Mouse (Mus musculus) gastrocnemius, adult 2 months (tissue): ENCODE data around the gene Cacng7. TPM values are rescaled to one million over a fixed set of nuclear protein-coding genes. Genes with fewer than 3 reads are reported as not detected.

Experiments used
- DNase-seq: peaks from one replicate; pipeline ENCODE4 v3.0.0; 2022
- H3K27ac ChIP-seq: fragments of 200-600 bp; 2 replicates; pipeline ENCODE4 v1.8.1; 2022; ENCODE audit warnings: mild to moderate bottlenecking
- H3K4me3 ChIP-seq: fragments of 200-600 bp; 2 replicates; pipeline ENCODE4 v1.8.1; 2022; ENCODE audit warnings: mild to moderate bottlenecking, moderate library complexity
- CTCF ChIP-seq: fragments of 200-600 bp; IDR thresholded peaks from 2 replicates; pipeline ENCODE4 v1.8.1; 2022; ENCODE audit warnings: antibody characterized with exemption, mild to moderate bottlenecking, moderate library complexity
- intact Hi-C: fragments of 180-260 bp; cut with DNase I; formaldehyde crosslinking; loops from one replicate; pipeline ENCODE4 v1.15.1; 2025
- total RNA-seq, 2 experiments: library from RNA; stranded (reverse); gene quantifications; 2 replicates each; pipeline ENCODE4 v1.2.3; 2021

The Cacng7 gene
- total RNA-seq, 2 experiments from 2014 or later = 8.4 to 16.2 TPM

GRCm38 (mm10) chr7:3292791-3293190 is 40.0 kb upstream of the Cacng7 start:
- TF ChIP-seq CTCF = peak; percentile 20; the same call in 1 of the 2 replicates
- Histone ChIP-seq H3K27ac (peak overlapping the region; percentile 93), H3K4me3 (peak overlapping the region; percentile 83)
- intact Hi-C loops = loop anchor here (10.0 kb wide), 1 partner anchor 1202 kb away; no protein-coding TSS in a partner anchor
- DNase-seq = peak; percentile 93

GRCm38 (mm10) chr7:3294794-3295193 is 38.0 kb upstream of the Cacng7 start:
- TF ChIP-seq CTCF = no peak
- intact Hi-C loops = loop anchor here (10.0 kb wide), 1 partner anchor 1200 kb away; no protein-coding TSS in a partner anchor
- DNase-seq = no peak
- no peak overlapping the region for H3K27ac ChIP-seq
- peak overlapping the region; percentile 83 for H3K4me3 ChIP-seq

GRCm38 (mm10) chr7:3295321-3296110 is 37.2 kb upstream of the Cacng7 start:
- intact Hi-C loops = loop anchor here (10.0 kb wide), 1 partner anchor 1199 kb away; no protein-coding TSS in a partner anchor
- no peak for DNase-seq
- TF ChIP-seq CTCF = no peak
- peak overlapping the region; percentile 12; the same call in 1 of the 2 replicates for H3K27ac ChIP-seq
- peak overlapping the region; percentile 83 for H3K4me3 ChIP-seq

GRCm38 (mm10) chr7:3296711-3297110 is 36.0 kb upstream of the Cacng7 start:
- TF ChIP-seq CTCF = no peak

GRCm38 (mm10) chr7:3299941-3300617 is 32.7 kb upstream of the Cacng7 start:
- intact Hi-C loops = loop anchor here (5.0 to 10.0 kb wide), 2 partner anchors 38 to 1195 kb away; no protein-coding TSS in a partner anchor
- peak; percentile 53 for TF ChIP-seq CTCF
- no peak overlapping the region for H3K4me3 ChIP-seq
- no peak for DNase-seq
- no peak overlapping the region for H3K27ac ChIP-seq

More at GRCm38 (mm10) chr7:3296711-3297110, 36.0 kb upstream of the Cacng7 start:
- no peak overlapping the region for H3K27ac ChIP-seq
- intact Hi-C loops = loop anchor here (10.0 kb wide), 1 partner anchor 1198 kb away; no protein-coding TSS in a partner anchor
- peak overlapping the region; percentile 83 for H3K4me3 ChIP-seq
- no peak for DNase-seq

- DNase-seq = no peak
- intact Hi-C loops = loop anchor here (5.0 kb wide), 1 partner anchor 39 kb away; no protein-coding TSS in a partner anchor
- Histone ChIP-seq H3K4me3 (peak overlapping the region; percentile 62; the same call in 1 of the 2 replicates), H3K27ac (peak overlapping the region; percentile 65; the same call in 1 of the 2 replicates)
- TF ChIP-seq CTCF = no peak
These were observed 31.7 kb upstream of the Cacng7 start for GRCm38 (mm10) chr7:3300891-3301627.

GRCm38 (mm10) chr7:3301628-3302555 is 30.9 kb upstream of the Cacng7 start:
- intact Hi-C loops = loop anchor here (5.0 kb wide), 1 partner anchor 40 kb away; no protein-coding TSS in a partner anchor
- Histone ChIP-seq H3K27ac (peak overlapping the region; percentile 65), H3K4me3 (peak overlapping the region; percentile 62)
- TF ChIP-seq CTCF = no peak
- DNase-seq = peak; percentile 51

- DNase-seq = no peak
- peak; percentile 75 for TF ChIP-seq CTCF
- intact Hi-C loops = loop anchor here (1.0 to 5.0 kb wide), 2 partner anchors 40 to 80 kb away; no protein-coding TSS in a partner anchor
- Histone ChIP-seq H3K27ac (peak overlapping the region; percentile 65), H3K4me3 (peak overlapping the region; percentile 62)
These were observed 30.0 kb upstream of the Cacng7 start for GRCm38 (mm10) chr7:3302556-3303275.

GRCm38 (mm10) chr7:3303276-3303781 is 29.4 kb upstream of the Cacng7 start:
- no peak for TF ChIP-seq CTCF
- intact Hi-C loops = loop anchor here (1.0 to 5.0 kb wide), 2 partner anchors 41 to 81 kb away; no protein-coding TSS in a partner anchor
- Histone ChIP-seq H3K4me3 (peak overlapping the region; percentile 62), H3K27ac (no peak overlapping the region)
- no peak for DNase-seq

- H3K27ac ChIP-seq = no peak overlapping the region
- no peak for TF ChIP-seq CTCF
- intact Hi-C loops = loop anchor here (1.0 to 5.0 kb wide), 2 partner anchors 41 to 81 kb away; no protein-coding TSS in a partner anchor
- no peak for DNase-seq
- H3K4me3 ChIP-seq = peak overlapping the region; percentile 62
These were observed 29.0 kb upstream of the Cacng7 start for GRCm38 (mm10) chr7:3303789-3304188.
